Comparison of ENCODE assay signal across 8 mouse cellular contexts in genomic region chr11:105293101-105293581, GRCm38 (mm10). TPM values are rescaled to one million over a fixed set of nuclear protein-coding genes. Genes with fewer than 3 reads are reported as not detected.
A peak's percentile ranks its signal among the peaks of the same experiment; 100 is the strongest.
DNase-seq lines count a peak whose midpoint lies in the region; ATAC-seq lines count a peak whose summit lies in the region.

No protein-coding gene starts in this region.

- WGBS in embryonic facial prominence, embryonic 11.5 days = under 1% methylated on average over 24 of the region's 26 CpGs
- WGBS in heart, embryonic 13.5 days = 5% methylated on average over 26 of the region's 26 CpGs
- 0% methylated on average over 26 of the region's 26 CpGs for WGBS in midbrain, embryonic 12.5 days

- H3K9ac ChIP-seq in embryonic facial prominence, embryonic 11.5 days (replicated peaks; ENCODE audit: low read length) = peak overlapping the region; percentile 94
- peak overlapping the region; percentile 87 for H3K9ac ChIP-seq in heart, embryonic 13.5 days
- H3K9ac ChIP-seq in midbrain, embryonic 12.5 days (replicated peaks) = peak overlapping the region; percentile 68

- H3K27ac ChIP-seq in embryonic facial prominence, embryonic 11.5 days (replicated peaks; ENCODE audit: low read depth, low read length) = peak overlapping the region; percentile 98
- peak overlapping the region; percentile 89 for H3K27ac ChIP-seq in heart, embryonic 13.5 days (replicated peaks)
- H3K27ac ChIP-seq in midbrain, embryonic 12.5 days (replicated peaks) = peak overlapping the region; percentile 82; the same call in 1 of the 2 replicates

- 0 out of 2 replicates have a peak, but pooled peaks have one; percentile 15 for ATAC-seq in embryonic facial prominence, embryonic 11.5 days (replicated peaks; ENCODE audit: insufficient number of reproducible peaks, low FRiP score, low TSS enrichment, low read depth)
- ATAC-seq in heart, embryonic 13.5 days (ENCODE audit: extremely low read depth, insufficient number of reproducible peaks, low FRiP score, low TSS enrichment) = no peak
- peak; percentile 44 for ATAC-seq in midbrain, embryonic 12.5 days (ENCODE audit: low FRiP score, low read depth)
- ATAC-seq in CD4-positive, CD25-positive, alpha-beta regulatory T cell, adult 4 months = no peak

- H3K4me1 ChIP-seq in embryonic facial prominence, embryonic 11.5 days (ENCODE audit: control insufficient read depth, insufficient read depth, low read length) = no peaks in the 10 kb centered on the region; the same call in none of the 2 replicates
- peaks cover 52% of the 10 kb centered on the region for H3K4me1 ChIP-seq in heart, embryonic 13.5 days
- peaks cover 29% of the 10 kb centered on the region for H3K4me1 ChIP-seq in midbrain, embryonic 12.5 days

- no peaks in the 10 kb centered on the region for H3K27me3 ChIP-seq in embryonic facial prominence, embryonic 11.5 days (ENCODE audit: control insufficient read depth, insufficient read depth, low read length)
- peaks cover 13% of the 10 kb centered on the region; the same call in 1 of the 2 replicates for H3K27me3 ChIP-seq in heart, embryonic 13.5 days (replicated peaks)
- peaks cover 8% of the 10 kb centered on the region; the same call in 1 of the 2 replicates for H3K27me3 ChIP-seq in midbrain, embryonic 12.5 days

- peak overlapping the region; percentile 84 for H3K4me2 ChIP-seq in embryonic facial prominence, embryonic 11.5 days (ENCODE audit: low read depth, low read length)
- H3K4me2 ChIP-seq in heart, embryonic 13.5 days = peak overlapping the region; percentile 95
- peak overlapping the region; percentile 81 for H3K4me2 ChIP-seq in midbrain, embryonic 12.5 days (replicated peaks)

- peak; percentile 15 to 40 for DNase-seq in adrenal gland, adult (ENCODE audit: inconsistent age in 2 of 2, low spot score in 1 of 2)
- DNase-seq in adrenal gland, postnatal 4 days (ENCODE audit: low spot score in 2 of 2) = no peak
- peak; percentile 88 for DNase-seq in embryonic facial prominence, embryonic 11.5 days (ENCODE audit: low spot score)
- DNase-seq in kidney, postnatal 36 days = peak; percentile 31 to 63
- no peak for DNase-seq in cerebellum, adult 9-10 months

- H3K36me3 ChIP-seq in embryonic facial prominence, embryonic 11.5 days (replicated peaks; ENCODE audit: control insufficient read depth, insufficient read depth, low read depth, low read length) = no peaks in the 10 kb centered on the region; the same call in none of the 2 replicates
- peaks cover 16% of the 10 kb centered on the region for H3K36me3 ChIP-seq in heart, embryonic 13.5 days
- H3K36me3 ChIP-seq in midbrain, embryonic 12.5 days = peaks cover 8% of the 10 kb centered on the region

- H3K4me3 ChIP-seq in embryonic facial prominence, embryonic 11.5 days (ENCODE audit: low read depth, low read length) = peak overlapping the region; percentile 83
- H3K4me3 ChIP-seq in heart, embryonic 13.5 days = peak overlapping the region; percentile 72
- H3K4me3 ChIP-seq in midbrain, embryonic 12.5 days = peak overlapping the region; percentile 48

- no peaks in the 10 kb centered on the region for H3K9me3 ChIP-seq in embryonic facial prominence, embryonic 11.5 days (replicated peaks; ENCODE audit: control insufficient read depth, low read length)
- no peaks in the 10 kb centered on the region for H3K9me3 ChIP-seq in heart, embryonic 13.5 days
- H3K9me3 ChIP-seq in midbrain, embryonic 12.5 days = no peaks in the 10 kb centered on the region

RNA-seq across cellular contexts. Expression of gene Mrc2, which starts 0.7 kb away (rescaled TPM):
- 10 to 100 TPM; 43.5 to 49.5 TPM for total RNA-seq in adrenal gland, postnatal 4 days (2021)
- 9.5 and 10.2 TPM in 2 replicates for polyA plus RNA-seq in embryonic facial prominence, embryonic 11.5 days (2014; fragmentation: Nextera tagmentation; extraction: Ambion mirVana)
- 8.6 and 9.8 TPM in 2 replicates for polyA plus RNA-seq in heart, embryonic 13.5 days (2015; fragmentation: Nextera tagmentation; extraction: Ambion mirVana)
- 15.1 and 18.7 TPM in 2 replicates for polyA plus RNA-seq in midbrain, embryonic 12.5 days (2016; fragmentation: Nextera tagmentation; extraction: Ambion mirVana)
- polyA plus RNA-seq in CD4-positive, CD25-positive, alpha-beta regulatory T cell, adult 4 months (2017; shearing (Covaris generic)) = not detected

Comparison
In these comparisons a context has a peak if more than half of its experiments do, and no peak if none do; other contexts are left out.
1. DNase-seq: peak in adrenal gland, adult (2 of 2), embryonic facial prominence, embryonic 11.5 days (single experiment) and kidney, postnatal 36 days (2 of 2); none in adrenal gland, postnatal 4 days (0 of 2) and cerebellum, adult 9-10 months (single experiment).
2. ATAC-seq: peak in embryonic facial prominence, embryonic 11.5 days (single experiment) and midbrain, embryonic 12.5 days (single experiment); none in heart, embryonic 13.5 days (single experiment) and CD4-positive, CD25-positive, alpha-beta regulatory T cell, adult 4 months (single experiment).
3. Peak in every context shown above with its lines, with median percentiles within 50 percentile points of each other: H3K27ac ChIP-seq, H3K4me2 ChIP-seq, H3K4me3 ChIP-seq and H3K9ac ChIP-seq.